Mouse (Mus musculus) heart, adult 2 months (tissue): Measurements from ENCODE around the gene Cep41. TPM values are rescaled to one million over a fixed set of nuclear protein-coding genes. Genes with fewer than 3 reads are reported as not detected.

Experiments used
- DNase-seq, 2 experiments: peaks; one replicate each; pipeline ENCODE4 v3.0.0; 2021
- H3K27ac ChIP-seq: fragments of 200-600 bp; 2 replicates; pipeline ENCODE4 v1.8.1; 2022
- H3K27me3 ChIP-seq: fragments of 200-500 bp; 2 replicates; pipeline ENCODE4 v1.6.1; 2012; ENCODE audit warnings: mild to moderate bottlenecking, low read length, inconsistent platforms, mixed read lengths; ENCODE audit not compliant: control insufficient read depth, insufficient read depth
- H3K36me3 ChIP-seq: fragments of 200-500 bp; 2 replicates; pipeline ENCODE4 v1.6.1; 2012; ENCODE audit warnings: low read length, inconsistent platforms; ENCODE audit not compliant: control insufficient read depth, insufficient read depth
- H3K4me1 ChIP-seq: fragments of 200-500 bp; 2 replicates; pipeline ENCODE4 v1.6.1; 2011; ENCODE audit warnings: low read length; ENCODE audit not compliant: control insufficient read depth, insufficient read depth
- H3K4me3 ChIP-seq: fragments of 200-600 bp; 2 replicates; pipeline ENCODE4 v1.8.1; 2022
- H3K79me2 ChIP-seq: fragments of 200-500 bp; replicated peaks from 2 replicates; pipeline ENCODE4 v1.6.1; 2012; ENCODE audit warnings: mild to moderate bottlenecking, inconsistent platforms, low read length, moderate library complexity, mixed read lengths; ENCODE audit not compliant: control insufficient read depth, insufficient read depth
- H3K9ac ChIP-seq: fragments of 200-500 bp; 2 replicates; pipeline ENCODE4 v1.6.1; 2012; ENCODE audit warnings: low read depth, mild to moderate bottlenecking, control low read depth, inconsistent platforms, low read length, mixed read lengths
- CTCF ChIP-seq: fragments of 200-600 bp; IDR thresholded peaks from 2 replicates; pipeline ENCODE4 v1.8.1; 2022; ENCODE audit warnings: antibody characterized with exemption, mild to moderate bottlenecking, moderate library complexity
- EP300 ChIP-seq: fragments of 200-500 bp; IDR thresholded peaks from 2 replicates; pipeline ENCODE4 v1.6.1; 2011; ENCODE audit warnings: low read depth, low read length, control low read depth; ENCODE audit not compliant: insufficient read depth
- POLR2A ChIP-seq: fragments of 200-500 bp; IDR thresholded peaks from 2 replicates; pipeline ENCODE4 v1.6.1; 2011; ENCODE audit warnings: mild to moderate bottlenecking, low read depth, low read length, control low read depth; ENCODE audit not compliant: insufficient read depth
- WGBS: fragments of 180-500 bp; shearing (Covaris S2); methylation state at CpG from one replicate; pipeline ENCODE4 v1.1.7; 2018; 5-methylcytosine and 5-hydroxymethylcytosine counted together
- intact Hi-C: fragments of 180-260 bp; cut with DNase I; formaldehyde crosslinking; loops from one replicate; pipeline ENCODE4 v1.15.1; 2025
- polyA plus RNA-seq: library from polyadenylated mRNA; depleted of rRNA; stranded (reverse); fragments of >200 nt; gene quantifications from 2 replicates; pipeline ENCODE4 v1.2.3, GENCODE M21; 2012
- total RNA-seq, 2 experiments: library from RNA; stranded (reverse); gene quantifications; 2 replicates each; pipeline ENCODE4 v1.2.3; 2021

Gene Cep41
- total and polyA plus RNA-seq, 3 experiments, result 1.3 to 1.9 (median 1.4) TPM

DNA sequence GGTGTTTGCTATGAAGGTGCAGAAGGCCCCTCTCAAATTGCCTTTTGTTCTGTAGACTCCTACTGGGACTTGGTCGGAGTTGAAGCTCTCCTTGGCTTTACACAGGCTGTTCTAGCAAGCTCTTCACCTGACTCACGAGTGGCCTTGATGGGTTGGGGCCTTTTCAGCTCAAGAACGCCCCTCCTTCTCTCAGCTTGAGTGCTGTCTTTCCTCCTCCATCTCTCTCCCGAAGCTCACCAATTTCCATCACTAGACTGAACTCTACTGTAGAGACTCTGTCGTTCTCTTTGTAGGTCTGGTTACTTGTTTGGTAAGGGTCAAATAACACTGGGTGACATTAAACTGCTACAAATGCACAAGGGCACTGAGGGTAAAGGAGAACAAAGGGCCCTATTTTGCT, 723 bp downstream of the Cep41 start:
- Histone ChIP-seq H3K79me2 (no peaks in the 10 kb centered on the region), H3K27ac (peak overlapping the region; percentile 95), H3K4me3 (peak overlapping the region; percentile 84), H3K36me3 (no peaks in the 10 kb centered on the region), H3K9ac (peak overlapping the region; percentile 84), H3K27me3 (no peaks in the 10 kb centered on the region), H3K4me1 (no peaks in the 10 kb centered on the region; the same call in 1 of the 2 replicates)
- DNase-seq, result no peak
- intact Hi-C loops, result loop anchor here (5.0 to 10.0 kb wide), 2 partner anchors 156 to 1418 kb away; partner anchors contain the start of genes Fam71f2 and Hilpda
- no peak for TF ChIP-seq CTCF
- no peak for TF ChIP-seq POLR2A
- TF ChIP-seq EP300, result no peak
- 81% methylated on average over 5 of the region's 5 CpGs for WGBS

DNA sequence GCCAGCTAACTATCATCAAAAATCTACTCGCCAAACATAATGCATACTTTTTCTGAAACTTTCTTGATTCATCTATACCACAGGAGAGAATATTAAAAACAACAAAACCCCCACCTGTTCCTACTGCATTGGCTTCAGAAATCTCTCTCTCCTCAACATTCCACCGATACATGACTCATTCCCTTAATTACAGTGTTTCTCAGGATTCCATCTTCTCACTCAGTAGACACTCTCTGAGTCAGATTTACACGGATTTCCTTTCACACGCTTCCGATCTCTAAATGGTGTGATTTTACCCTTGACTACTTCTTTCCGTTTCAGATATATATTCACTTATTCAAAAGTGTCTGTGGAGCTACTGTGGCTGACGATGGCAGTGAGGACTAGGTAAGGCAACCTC, 6.4 kb downstream of the Cep41 start:
- 76% methylated on average over 7 of the region's 7 CpGs for WGBS
- H3K4me3 ChIP-seq, result no peak overlapping the region
- intact Hi-C loops, result no loop called here

DNA sequence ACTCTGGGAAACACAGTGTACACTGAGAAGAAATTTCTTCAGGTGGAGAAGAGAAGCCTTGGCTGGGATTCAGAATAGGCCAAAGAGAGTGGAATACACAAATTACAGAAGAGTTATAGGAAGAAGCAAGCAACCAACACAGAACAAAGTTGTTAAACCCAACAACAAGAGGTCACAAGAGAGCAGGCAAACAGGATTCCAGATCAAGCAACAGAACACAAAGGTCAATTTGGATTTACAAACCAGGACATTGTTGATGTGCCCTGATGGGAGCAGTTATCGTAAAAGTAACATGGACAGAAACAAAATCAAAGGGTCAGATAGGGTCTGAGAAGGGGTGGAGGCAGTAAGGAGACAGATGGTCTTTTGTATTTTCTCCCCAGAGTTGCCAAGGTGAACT, 9.0 kb downstream of the Cep41 start:
- Histone ChIP-seq H3K27ac (no peak overlapping the region), H3K4me1 (peaks cover 5% of the 10 kb centered on the region), H3K36me3 (no peaks in the 10 kb centered on the region), H3K9ac (no peak overlapping the region), H3K79me2 (no peaks in the 10 kb centered on the region), H3K27me3 (no peaks in the 10 kb centered on the region), H3K4me3 (no peak overlapping the region)
- intact Hi-C loops, result no loop called here
- 93% methylated on average over 1 of the region's 1 CpGs for WGBS
- TF ChIP-seq CTCF (no peak), POLR2A (no peak), EP300 (no peak)
- no peak for DNase-seq

More for the DNA sequence above, 6.4 kb downstream of the Cep41 start:
- no peak for DNase-seq
- Histone ChIP-seq H3K4me1 (peaks cover 3% of the 10 kb centered on the region; the same call in 1 of the 2 replicates), H3K79me2 (no peaks in the 10 kb centered on the region), H3K27ac (no peak overlapping the region), H3K27me3 (no peaks in the 10 kb centered on the region), H3K9ac (no peak overlapping the region), H3K36me3 (no peaks in the 10 kb centered on the region)
- TF ChIP-seq EP300, result no peak
- no peak for TF ChIP-seq POLR2A
- no peak for TF ChIP-seq CTCF

GRCm38 (mm10) chr6:30681935-30682900, 11.3 kb downstream of the Cep41 start:
- WGBS, result 40% methylated on average over 13 of the region's 13 CpGs
- peak overlapping the region; percentile 36 for H3K27ac ChIP-seq
- TF ChIP-seq POLR2A (no peak), CTCF (no peak), EP300 (peak; percentile 47; the same call in 1 of the 2 replicates)
- peaks cover 5% of the 10 kb centered on the region for H3K4me1 ChIP-seq
- H3K27me3 ChIP-seq, result no peaks in the 10 kb centered on the region
- DNase-seq, result peak; percentile 46 to 61
- H3K36me3 ChIP-seq, result no peaks in the 10 kb centered on the region
- H3K79me2 ChIP-seq, result no peaks in the 10 kb centered on the region
- no peak overlapping the region for H3K9ac ChIP-seq
- intact Hi-C loops, result no loop called here
- no peak overlapping the region for H3K4me3 ChIP-seq

GRCm38 (mm10) chr6:30680442-30680841, 13.1 kb downstream of the Cep41 start:
- Histone ChIP-seq H3K4me3 (no peak overlapping the region), H3K27ac (no peak overlapping the region), H3K36me3 (no peaks in the 10 kb centered on the region), H3K9ac (no peak overlapping the region), H3K4me1 (peaks cover 7% of the 10 kb centered on the region), H3K27me3 (no peaks in the 10 kb centered on the region), H3K79me2 (no peaks in the 10 kb centered on the region)
- no peak for TF ChIP-seq CTCF
- TF ChIP-seq POLR2A, result no peak
- no peak for TF ChIP-seq EP300
- no peak for DNase-seq
- WGBS, result 85% methylated on average over 7 of the region's 7 CpGs
- intact Hi-C loops, result no loop called here

GRCm38 (mm10) chr6:30679567-30679966, 14.0 kb downstream of the Cep41 start:
- no peaks in the 10 kb centered on the region for H3K27me3 ChIP-seq
- intact Hi-C loops, result no loop called here
- DNase-seq, result no peak
- 49% methylated on average over 5 of the region's 5 CpGs for WGBS
- no peak overlapping the region for H3K4me3 ChIP-seq
- peaks cover 8% of the 10 kb centered on the region for H3K4me1 ChIP-seq
- H3K27ac ChIP-seq, result no peak overlapping the region
- TF ChIP-seq POLR2A (no peak), EP300 (no peak), CTCF (no peak)
- H3K9ac ChIP-seq, result no peak overlapping the region
- H3K36me3 ChIP-seq, result no peaks in the 10 kb centered on the region; the same call in 1 of the 2 replicates
- H3K79me2 ChIP-seq, result no peaks in the 10 kb centered on the region
